Mouse (Mus musculus): ENCODE measurements at regions not wholly inside any gene's neighbourhood (a gene's known extent, or its start where the extent isn't known, plus 50 kb on each side); places are given as distances from the start of the nearest gene placed in this dataset.

- ATAC-seq (no peak), DNase-seq (no peak)
- no peaks in the 10 kb centered on the region for H3K27me3 ChIP-seq (ENCODE audit: insufficient read depth, low read length)
- H3K4me1 ChIP-seq (ENCODE audit: insufficient read depth), result no peaks in the 10 kb centered on the region; the same call in 1 of the 2 replicates
- no peak for TF ChIP-seq CTCF (IDR thresholded peaks at IDR 0.05; ENCODE audit: low read depth)
- H3K9me3 ChIP-seq (ENCODE audit: low read length), result no peaks in the 10 kb centered on the region
- no peak overlapping the region for H3K27ac ChIP-seq (ENCODE audit: low read depth, low read length)
- H3K9ac ChIP-seq, result no peak overlapping the region
- 53% methylated on average over 4 of the region's 4 CpGs for WGBS
- H3K4me2 ChIP-seq (ENCODE audit: low read depth), result no peak overlapping the region
- H3K4me3 ChIP-seq (ENCODE audit: low read depth, low read length), result no peak overlapping the region
- H3K36me3 ChIP-seq (ENCODE audit: insufficient read depth), result no peaks in the 10 kb centered on the region
Measured at GRCm38 (mm10) chr19:36681056-36681455, 55.4 kb downstream of the Ppp1r3c start.

- Histone ChIP-seq H3K36me3 (ENCODE audit: insufficient read depth) (no peaks in the 10 kb centered on the region), H3K9ac (no peak overlapping the region), H3K4me2 (ENCODE audit: low read depth) (no peak overlapping the region), H3K27me3 (ENCODE audit: insufficient read depth, low read length) (no peaks in the 10 kb centered on the region), H3K4me3 (ENCODE audit: low read depth, low read length) (no peak overlapping the region), H3K4me1 (ENCODE audit: insufficient read depth) (no peaks in the 10 kb centered on the region; the same call in 1 of the 2 replicates), H3K27ac (ENCODE audit: low read depth, low read length) (no peak overlapping the region), H3K9me3 (ENCODE audit: low read length) (no peaks in the 10 kb centered on the region)
- ATAC-seq (no peak), DNase-seq (no peak)
- 75% methylated on average over 2 of the region's 2 CpGs for WGBS
- TF ChIP-seq CTCF (IDR thresholded peaks at IDR 0.05; ENCODE audit: low read depth), result no peak
Measured at GRCm38 (mm10) chr19:36680322-36680721, 56.1 kb downstream of the Ppp1r3c start.

DNA sequence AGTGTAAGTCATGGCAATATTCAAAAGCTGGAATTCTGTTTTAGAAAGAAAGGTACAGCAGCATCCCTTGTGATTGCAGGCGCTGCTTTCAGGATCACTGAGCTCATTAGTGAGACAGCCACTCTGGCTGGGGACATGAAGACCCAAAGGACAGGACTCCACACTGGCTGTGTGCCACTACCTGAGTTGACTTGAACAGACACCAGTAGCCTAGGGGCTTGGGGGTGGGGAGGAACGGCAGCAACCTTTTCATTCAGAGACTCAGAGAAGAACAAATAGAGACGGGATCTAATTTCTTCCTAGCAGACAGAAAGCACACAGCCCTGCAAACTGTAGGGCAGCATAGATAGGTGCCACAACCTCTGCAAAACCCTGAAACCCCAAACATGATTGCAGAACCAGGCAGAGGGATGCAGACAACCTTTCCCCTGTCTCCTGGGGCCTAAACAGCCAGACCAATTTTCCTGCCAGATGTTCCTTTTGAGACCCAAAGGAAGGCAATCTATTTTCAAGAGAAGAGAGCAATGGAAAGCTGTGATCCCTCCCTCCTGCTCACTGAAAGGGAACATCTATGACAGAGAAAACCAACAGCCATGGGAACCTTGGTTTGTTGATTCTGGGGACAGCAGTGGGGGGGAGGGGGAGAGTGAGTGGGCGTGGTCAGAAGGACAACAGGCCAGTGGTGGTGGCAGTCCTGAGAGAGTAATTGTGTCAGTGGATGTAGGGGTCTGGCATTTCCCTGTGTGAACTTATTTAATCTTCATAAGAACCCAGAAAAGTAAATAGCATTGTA, 57.2 kb downstream of the Ppp1r3c start:
- Histone ChIP-seq H3K9ac (no peak overlapping the region), H3K27me3 (ENCODE audit: insufficient read depth, low read length) (no peaks in the 10 kb centered on the region), H3K27ac (ENCODE audit: low read depth, low read length) (no peak overlapping the region), H3K4me3 (ENCODE audit: low read depth, low read length) (no peak overlapping the region), H3K4me1 (ENCODE audit: insufficient read depth) (no peaks in the 10 kb centered on the region; the same call in 1 of the 2 replicates), H3K36me3 (ENCODE audit: insufficient read depth) (no peaks in the 10 kb centered on the region), H3K4me2 (ENCODE audit: low read depth) (no peak overlapping the region), H3K9me3 (ENCODE audit: low read length) (no peaks in the 10 kb centered on the region)
- WGBS, result 20% methylated on average over 4 of the region's 4 CpGs
- DNase-seq (no peak), ATAC-seq (no peak)
- TF ChIP-seq CTCF (IDR thresholded peaks at IDR 0.05; ENCODE audit: low read depth), result no peak

DNA sequence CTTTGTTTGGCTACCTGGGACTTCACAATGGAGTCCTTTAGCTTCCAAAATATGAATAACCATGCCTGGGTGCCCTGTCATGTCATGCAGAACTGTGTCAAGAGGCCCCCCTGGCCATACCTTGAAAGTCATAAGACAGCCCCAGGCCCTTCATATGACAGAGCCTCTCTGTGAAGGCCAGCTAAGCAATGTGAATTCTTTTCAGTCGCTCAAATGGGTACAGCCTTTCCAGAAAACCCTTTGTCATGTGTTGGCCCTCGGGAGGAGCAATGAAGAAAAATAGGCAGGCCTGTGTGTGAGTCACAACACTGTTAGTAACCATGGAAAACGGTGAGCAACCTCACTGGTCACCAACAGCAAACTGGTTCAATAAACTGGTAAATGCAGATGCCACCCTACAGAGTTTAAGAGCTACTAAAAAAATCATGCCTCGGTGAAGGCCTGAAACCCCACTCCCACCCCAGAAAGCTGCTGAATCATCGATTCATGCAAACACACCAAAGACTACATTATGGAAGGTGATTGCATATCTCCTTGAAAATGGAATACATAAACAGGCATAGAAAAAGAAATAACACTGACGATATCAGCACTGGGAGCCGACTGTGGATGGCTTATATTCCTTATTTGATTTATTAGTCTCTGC, 57.9 kb downstream of the Ppp1r3c start:
- Histone ChIP-seq H3K4me1 (ENCODE audit: insufficient read depth) (no peaks in the 10 kb centered on the region; the same call in 1 of the 2 replicates), H3K27ac (ENCODE audit: low read depth, low read length) (no peak overlapping the region), H3K9me3 (ENCODE audit: low read length) (no peaks in the 10 kb centered on the region), H3K27me3 (ENCODE audit: insufficient read depth, low read length) (no peaks in the 10 kb centered on the region), H3K9ac (no peak overlapping the region), H3K4me2 (ENCODE audit: low read depth) (no peak overlapping the region), H3K4me3 (ENCODE audit: low read depth, low read length) (no peak overlapping the region), H3K36me3 (ENCODE audit: insufficient read depth) (no peaks in the 10 kb centered on the region)
- no peak for ATAC-seq
- DNase-seq, result no peak
- 56% methylated on average over 7 of the region's 7 CpGs for WGBS
- no peak for TF ChIP-seq CTCF (IDR thresholded peaks at IDR 0.05; ENCODE audit: low read depth)

DNA sequence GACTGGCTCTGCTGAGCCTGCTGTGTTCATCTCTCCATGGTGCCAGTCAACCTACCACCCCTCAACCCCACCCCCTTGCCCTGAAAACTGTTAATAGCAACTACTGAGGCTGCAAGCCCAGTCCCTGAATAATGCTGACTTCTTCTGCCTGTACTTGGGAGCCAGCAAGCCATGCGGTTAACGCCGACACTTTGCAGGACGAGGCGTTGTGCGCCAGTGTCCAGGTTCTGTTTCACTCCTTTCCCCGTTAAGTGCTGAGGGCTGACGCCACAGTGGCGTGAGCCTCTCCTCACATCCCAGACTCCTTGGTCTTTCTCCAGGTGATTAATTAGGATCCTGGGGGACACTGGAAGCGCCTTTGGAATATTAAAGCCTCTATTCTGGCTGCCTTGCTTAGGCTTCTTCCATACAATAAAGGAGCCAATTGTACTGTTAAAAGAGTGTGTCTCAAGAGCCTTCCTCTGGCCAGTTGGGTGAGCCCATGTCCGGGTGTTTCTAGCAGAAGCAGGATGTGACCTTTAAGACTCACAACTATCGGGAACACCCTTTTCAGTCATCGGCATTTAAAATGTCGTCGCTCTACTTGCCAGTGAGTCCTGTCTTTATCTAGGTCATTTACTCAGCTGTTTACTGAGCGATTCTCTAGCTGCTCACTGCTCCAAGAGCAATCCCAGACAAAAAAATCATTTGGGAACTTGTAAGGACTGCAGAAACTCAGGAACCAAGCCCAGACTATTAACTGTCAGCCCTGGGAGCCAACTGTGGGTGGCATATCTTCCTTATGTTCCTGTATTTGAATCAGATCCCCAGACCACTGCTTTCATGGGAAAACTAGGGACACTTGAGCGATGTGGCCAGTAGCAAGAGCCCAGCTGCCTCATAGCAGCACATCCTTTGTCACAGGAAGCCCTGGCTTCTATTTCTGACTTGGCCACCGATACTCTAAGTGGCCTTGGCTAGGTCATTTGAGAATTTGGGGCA, 59.1 kb downstream of the Ppp1r3c start:
- 54% methylated on average over 18 of the region's 18 CpGs for WGBS
- Histone ChIP-seq H3K4me3 (ENCODE audit: low read depth, low read length) (no peak overlapping the region), H3K4me2 (ENCODE audit: low read depth) (no peak overlapping the region), H3K9ac (no peak overlapping the region), H3K27me3 (ENCODE audit: insufficient read depth, low read length) (no peaks in the 10 kb centered on the region), H3K9me3 (ENCODE audit: low read length) (no peaks in the 10 kb centered on the region), H3K27ac (ENCODE audit: low read depth, low read length) (peak overlapping the region; percentile 42), H3K36me3 (ENCODE audit: insufficient read depth) (no peaks in the 10 kb centered on the region), H3K4me1 (ENCODE audit: insufficient read depth) (no peaks in the 10 kb centered on the region; the same call in 1 of the 2 replicates)
- TF ChIP-seq CTCF (IDR thresholded peaks at IDR 0.05; ENCODE audit: low read depth), result no peak
- no peak for DNase-seq
- ATAC-seq, result peak; percentile 71

DNA sequence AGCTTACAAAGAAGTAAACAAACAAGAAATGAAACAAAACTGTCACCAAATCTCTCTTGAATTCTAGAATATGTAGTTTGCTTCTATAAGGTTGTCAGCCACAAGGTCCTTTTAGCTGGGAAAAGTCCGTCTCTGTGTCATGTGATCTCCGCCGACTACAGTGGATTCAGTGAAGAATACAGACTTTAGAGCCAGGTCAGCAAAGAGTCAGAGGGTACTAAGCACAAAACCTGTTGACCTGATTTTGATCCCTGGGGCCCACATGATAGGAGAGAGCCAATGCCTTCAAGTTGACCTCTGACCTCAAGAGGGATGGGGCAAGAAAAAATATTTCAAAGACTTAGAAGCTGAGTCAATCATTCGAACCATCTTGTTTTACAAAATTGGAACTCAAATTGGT, 61.5 kb downstream of the Ppp1r3c start:
- Histone ChIP-seq H3K9ac (no peak overlapping the region), H3K4me2 (ENCODE audit: low read depth) (no peak overlapping the region), H3K36me3 (ENCODE audit: insufficient read depth) (no peaks in the 10 kb centered on the region), H3K27ac (ENCODE audit: low read depth, low read length) (no peak overlapping the region), H3K27me3 (ENCODE audit: insufficient read depth, low read length) (no peaks in the 10 kb centered on the region), H3K4me3 (ENCODE audit: low read depth, low read length) (no peak overlapping the region), H3K9me3 (ENCODE audit: low read length) (no peaks in the 10 kb centered on the region), H3K4me1 (ENCODE audit: insufficient read depth) (no peaks in the 10 kb centered on the region; the same call in 1 of the 2 replicates)
- TF ChIP-seq CTCF (IDR thresholded peaks at IDR 0.05; ENCODE audit: low read depth), result no peak
- WGBS, result 83% methylated on average over 4 of the region's 4 CpGs
- no peak for ATAC-seq
- DNase-seq, result no peak

Measured in forebrain, postnatal 0 days (tissue).